Mouse (Mus musculus): ENCODE results near the gene Olfr1443.

GRCm38 (mm10) chr19:12708458-12708857, 30.5 kb downstream of the Olfr1443 start:
- TF ChIP-seq CTCF (conservative IDR thresholded peaks at IDR 0.05; ENCODE audit: low read length): no peak
- no peak for TF ChIP-seq NANOG (IDR thresholded peaks at IDR 0.05; ENCODE audit: borderline replicate concordance, low read length)

All from E14TG2a.4 (cell line).